ENCODE assay signal across 8 mouse cellular contexts in the genomic region with DNA sequence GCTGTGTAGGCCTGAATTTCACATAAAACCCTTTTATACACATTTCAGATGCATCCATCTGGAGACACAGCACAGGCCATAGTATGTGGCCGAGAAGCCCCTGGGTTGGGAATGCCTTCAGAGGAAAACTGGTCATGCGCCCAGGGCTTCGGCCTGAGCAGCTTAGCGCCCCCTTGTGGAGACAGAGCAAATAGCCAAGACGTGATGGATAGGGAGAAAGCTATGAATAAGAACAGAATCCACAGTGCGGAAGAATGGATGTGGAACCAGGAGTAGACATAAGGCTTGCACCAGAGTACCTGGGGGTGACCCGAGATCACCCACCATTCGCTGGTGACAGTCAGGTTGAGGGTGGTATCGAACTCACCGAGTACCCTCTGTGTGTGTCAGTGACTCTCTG. TPM values are rescaled to one million over a fixed set of nuclear protein-coding genes. Genes with fewer than 3 reads are reported as not detected.
A peak's percentile ranks its signal among the peaks of the same experiment; 100 is the strongest.
DNase-seq lines count a peak whose midpoint lies in the region; ATAC-seq and TF ChIP-seq lines count a peak whose summit lies in the region.

No protein-coding gene starts in this region.

- peak; percentile 47 for DNase-seq in cerebellum, adult 11 months
- DNase-seq in cerebellum, adult 11-12 months, result no peak
- peak; percentile 57 for DNase-seq in 416B (ENCODE audit: low read depth)
- DNase-seq in adrenal gland, postnatal 25 days, result peak; percentile 54
- peak; percentile 74 for DNase-seq in induced T-regulatory cell, adult 2 months (ENCODE audit: low read depth)
- DNase-seq in lung, adult 2 months, result peak; percentile 45

- 42% methylated on average over 10 of the region's 10 CpGs for WGBS in lung, adult 2 months
- WGBS in neural tube, embryonic 15.5 days, result 33% methylated on average over 10 of the region's 10 CpGs

- no peak overlapping the region for H3K4me3 ChIP-seq in embryonic fibroblast, embryonic 13.5 days (ENCODE audit: insufficient read depth, low read length)
- no peak overlapping the region for H3K4me3 ChIP-seq in lung, adult 2 months (replicated peaks; ENCODE audit: extremely low read depth, low read depth, low read length)
- no peak overlapping the region for H3K4me3 ChIP-seq in neural tube, embryonic 15.5 days (replicated peaks)

- no peaks in the 10 kb centered on the region for H3K27me3 ChIP-seq in neural tube, embryonic 15.5 days (replicated peaks)

- TF ChIP-seq POLR2A in embryonic fibroblast, embryonic 13.5 days (IDR thresholded peaks at IDR 0.05; ENCODE audit: low read depth, low read length), result no peak
- TF ChIP-seq POLR2A in lung, adult 2 months (IDR thresholded peaks at IDR 0.05; ENCODE audit: borderline replicate concordance, extremely low read depth, low read depth, low read length), result no peak

- H3K9ac ChIP-seq in neural tube, embryonic 15.5 days (replicated peaks), result no peak overlapping the region

- no peak overlapping the region for H3K27ac ChIP-seq in embryonic fibroblast, embryonic 13.5 days (ENCODE audit: insufficient read depth, low read length)
- H3K27ac ChIP-seq in neural tube, embryonic 15.5 days (replicated peaks), result peak overlapping the region; percentile 63

- H3K9me3 ChIP-seq in neural tube, embryonic 15.5 days (replicated peaks), result no peaks in the 10 kb centered on the region

- H3K4me1 ChIP-seq in embryonic fibroblast, embryonic 13.5 days (ENCODE audit: control insufficient read depth, insufficient read depth, low read length), result no peaks in the 10 kb centered on the region
- H3K4me1 ChIP-seq in lung, adult 2 months (ENCODE audit: control insufficient read depth, insufficient read depth, low read length), result no peaks in the 10 kb centered on the region
- peaks cover 9% of the 10 kb centered on the region for H3K4me1 ChIP-seq in neural tube, embryonic 15.5 days

- peaks cover 55% of the 10 kb centered on the region for H3K36me3 ChIP-seq in neural tube, embryonic 15.5 days

- no peak for ATAC-seq in neural tube, embryonic 15.5 days (ENCODE audit: low FRiP score)

- no peak overlapping the region for H3K4me2 ChIP-seq in neural tube, embryonic 15.5 days

- peak; percentile 88 for TF ChIP-seq CTCF in embryonic fibroblast, embryonic 13.5 days (IDR thresholded peaks at IDR 0.05; ENCODE audit: borderline replicate concordance, insufficient read depth, low read length)
- TF ChIP-seq CTCF in lung, adult 2 months (IDR thresholded peaks at IDR 0.05; ENCODE audit: insufficient read depth, low read length), result peak; percentile 81

RNA-seq across cellular contexts. Expression of gene Cerk, which starts 45.6 kb away (rescaled TPM):
- total RNA-seq in adrenal gland, postnatal 25 days (2021), result 26.4 and 29.6 TPM in 2 replicates
- 9.6 and 10.7 TPM in 2 replicates for polyA plus RNA-seq in embryonic fibroblast, embryonic 13.5 days (2011; ENCODE audit: insufficient read length, low read depth, missing spikeins)
- 38.2 and 40.8 TPM in 2 replicates for polyA plus RNA-seq in lung, adult 2 months (2012; rRNA removed)
- polyA plus RNA-seq in neural tube, embryonic 15.5 days (2015; fragmentation: Nextera tagmentation; extraction: Ambion mirVana), result 26.4 and 27.5 TPM in 2 replicates
